In the genomic region with DNA sequence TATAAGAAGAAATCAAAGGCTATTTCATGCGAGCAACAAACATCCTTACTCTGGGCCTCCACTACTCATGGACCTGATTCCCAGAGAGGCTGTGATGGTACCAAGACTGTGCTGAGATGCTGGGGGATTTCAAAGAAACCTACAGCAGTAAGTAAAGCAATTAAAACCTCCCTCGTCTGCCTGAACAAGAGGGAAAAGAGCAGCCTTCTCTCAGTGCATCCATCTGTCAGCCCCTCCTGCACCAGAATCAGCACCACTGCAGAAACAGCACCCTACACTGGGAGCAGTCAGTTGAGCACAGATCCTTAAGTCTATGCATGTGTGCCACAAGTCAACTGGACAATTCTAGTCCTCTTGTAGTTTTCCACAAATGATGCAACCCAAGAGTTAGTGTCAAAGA, we compare ENCODE assay signal across 19 mouse cellular contexts.
A peak's percentile ranks its signal among the peaks of the same experiment; 100 is the strongest.
DNase-seq lines count a peak whose midpoint lies in the region; ATAC-seq lines count a peak whose summit lies in the region.
"Had no signal": no experiment of that assay in that cellular context is flagged by ENCODE, and none has a peak within 500 bp of the region (broad histone marks: within the 10 kb centered on the region; RNA-seq: fewer than 3 reads in every experiment).

No protein-coding gene starts in this region.

- H3K9me3 ChIP-seq in embryonic facial prominence, embryonic 10.5 days, result no peaks in the 10 kb centered on the region
- H3K9me3 ChIP-seq: embryonic facial prominence, embryonic 12.5 days; limb, embryonic 10.5 days had no signal

- no peak overlapping the region for H3K27ac ChIP-seq in embryonic facial prominence, embryonic 10.5 days (replicated peaks)
- H3K27ac ChIP-seq: embryonic facial prominence, embryonic 12.5 days; limb, embryonic 10.5 days had no signal

- peak; percentile 98 for ATAC-seq in frontal cortex, adult (ENCODE audit: low TSS enrichment)
- ATAC-seq: hindbrain, embryonic 16.5 days; intestine, embryonic 16.5 days; liver, postnatal 0 days had no signal

- 58% methylated on average over 2 of the region's 2 CpGs for WGBS in embryonic facial prominence, embryonic 10.5 days

- DNase-seq in frontal cortex, postnatal 14 days (ENCODE audit: low spot score in 2 of 2), result no peak
- peak; percentile 13 for DNase-seq in right cerebral cortex, postnatal 25 days
- DNase-seq in right cerebral cortex, adult 18-20 months, result no peak
- peak; percentile 13 to 16 for DNase-seq in layer of hippocampus, postnatal 10 days (ENCODE audit: low spot score in 2 of 2)
- DNase-seq in gastrocnemius, postnatal 4 days (ENCODE audit: low spot score in 2 of 2), result no peak
- DNase-seq in embryonic facial prominence, embryonic 10.5 days (ENCODE audit: low spot score), result no peak
- DNase-seq: cerebellum, adult 9-11 months; gastrocnemius, postnatal 36 days; kidney, postnatal 4 days; liver, postnatal 0 days; retina, postnatal 1 day; thymus, postnatal 4 days had no signal

- no peaks in the 10 kb centered on the region for H3K36me3 ChIP-seq in embryonic facial prominence, embryonic 10.5 days (replicated peaks)
- H3K36me3 ChIP-seq: embryonic facial prominence, embryonic 12.5 days; limb, embryonic 10.5 days had no signal

- no peaks in the 10 kb centered on the region for H3K4me1 ChIP-seq in embryonic facial prominence, embryonic 10.5 days
- H3K4me1 ChIP-seq: embryonic facial prominence, embryonic 12.5 days; limb, embryonic 10.5 days; megakaryocyte, embryonic 14.5 days had no signal

- H3K4me3 ChIP-seq in embryonic facial prominence, embryonic 10.5 days, result no peak overlapping the region
- H3K4me3 ChIP-seq: embryonic facial prominence, embryonic 12.5 days; erythroblast, embryonic 14.5 days; limb, embryonic 10.5 days; megakaryocyte, embryonic 14.5 days had no signal

- no peaks in the 10 kb centered on the region for H3K27me3 ChIP-seq in embryonic facial prominence, embryonic 10.5 days (replicated peaks; ENCODE audit: low read depth, poor library complexity, severe bottlenecking)
- H3K27me3 ChIP-seq: embryonic facial prominence, embryonic 12.5 days; megakaryocyte, embryonic 14.5 days had no signal

Comparison
In these comparisons a context has a peak if more than half of its experiments do, and no peak if none do; other contexts are left out.
1. DNase-seq: peak in right cerebral cortex, postnatal 25 days (single experiment) and layer of hippocampus, postnatal 10 days (2 of 2); none in frontal cortex, postnatal 14 days (0 of 2), right cerebral cortex, adult 18-20 months (single experiment), gastrocnemius, postnatal 4 days (0 of 2) and embryonic facial prominence, embryonic 10.5 days (single experiment).